Mouse (Mus musculus) thymus, postnatal 10 days (tissue): Measurements from ENCODE around the gene Adam15.

Experiments
- DNase-seq, 2 experiments: peaks; one replicate each; pipeline ENCODE4 v3.0.0; 2021; ENCODE audit warnings: low spot score in 2 of 2

The Adam15 gene

DNA sequence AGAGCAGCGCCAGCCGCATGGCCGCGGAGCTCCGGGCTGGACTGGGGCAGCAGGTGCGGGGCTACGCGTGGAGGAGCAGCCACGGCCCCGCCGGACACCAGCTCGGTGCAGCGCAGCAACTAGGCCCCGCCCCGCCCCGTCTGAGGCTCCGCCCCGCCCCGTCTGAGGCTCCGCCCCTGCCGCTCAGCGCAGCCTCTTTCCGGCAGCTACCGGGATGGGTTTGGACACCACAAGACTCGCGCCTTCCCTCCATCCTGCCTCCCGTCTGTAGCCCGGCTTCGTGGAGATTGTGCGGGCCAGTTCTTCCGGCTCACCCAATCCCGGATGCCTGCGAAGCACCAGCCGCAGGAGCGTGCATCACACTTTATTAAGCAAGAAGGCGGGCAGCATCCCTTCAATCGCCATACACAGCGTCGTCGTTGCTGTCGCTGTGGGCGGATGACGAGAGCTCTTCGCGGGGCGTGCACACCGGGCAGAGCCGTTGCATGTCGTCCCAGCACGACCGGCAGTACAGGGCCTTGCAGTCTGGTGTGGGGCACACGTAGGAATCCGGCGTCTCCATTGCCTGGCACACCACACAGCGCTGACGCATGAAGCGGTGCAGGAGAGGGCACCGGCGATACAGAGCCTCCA, at the start of gene Adam15:
Gene Adam15, minus strand, starts transcription at position 128 of the 633 bp plus-strand sequence.
- peak; percentile 67 to 82 for DNase-seq

DNA sequence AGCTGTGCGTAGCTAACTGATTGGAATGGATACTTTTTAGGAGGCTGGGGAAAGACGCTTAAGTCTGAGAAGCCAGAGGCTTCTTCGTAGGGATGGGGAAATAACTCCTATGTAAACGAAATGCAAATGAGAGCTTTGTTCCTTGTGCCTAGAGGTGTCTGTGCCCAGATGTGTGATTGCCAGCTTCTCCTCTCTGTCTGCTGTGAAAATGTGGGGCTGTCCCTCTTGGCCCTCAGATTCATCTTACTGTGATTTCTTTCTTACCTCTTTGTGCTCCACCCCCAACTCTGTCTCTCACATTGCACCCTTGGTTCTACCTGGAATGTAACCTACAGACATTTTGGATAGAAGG, 46.8 kb upstream of the Adam15 start:
- DNase-seq, result no peak

DNA sequence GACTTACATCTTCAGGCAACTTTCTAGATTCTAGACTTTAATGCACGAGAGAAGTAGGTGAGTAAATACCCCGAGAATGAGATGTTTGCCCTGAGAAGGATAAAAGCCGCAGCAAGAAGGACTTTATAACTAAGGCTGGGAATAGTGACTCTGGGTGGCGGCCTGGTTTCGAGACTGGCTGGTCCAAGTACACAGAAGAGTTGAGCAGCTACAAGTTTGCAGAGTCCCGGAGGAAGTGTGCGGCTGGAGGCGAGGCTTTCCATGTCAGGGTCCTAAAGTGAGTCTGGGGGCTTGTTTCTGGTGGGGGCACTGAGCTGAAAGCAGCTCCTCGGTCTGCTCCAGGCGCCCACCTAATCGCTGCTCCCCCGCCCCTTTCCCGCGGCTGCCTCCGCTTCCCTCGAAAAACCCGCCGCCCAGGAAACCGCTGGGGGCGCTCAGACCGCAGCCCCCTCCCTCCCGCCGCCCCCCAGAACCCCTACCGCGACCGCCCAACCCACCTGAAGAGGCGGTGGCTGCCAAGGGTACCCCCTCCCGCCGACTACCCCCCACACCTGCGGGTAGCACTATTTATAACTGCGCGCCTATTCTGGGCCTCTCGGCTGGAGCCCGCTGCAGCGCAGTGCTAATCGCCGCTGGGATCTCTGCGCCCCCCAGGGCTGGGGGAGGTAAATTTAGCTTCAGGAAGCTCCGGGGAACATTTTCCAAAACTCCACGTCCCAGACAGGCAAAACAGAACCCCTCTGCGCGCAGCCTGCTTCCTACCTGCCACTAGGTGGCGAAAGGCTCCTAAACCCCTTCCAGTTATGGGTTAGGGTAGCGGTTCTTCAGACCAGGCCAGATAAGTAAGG, 46.2 kb upstream of the Adam15 start:
- DNase-seq, result peak; percentile 70 to 78

DNA sequence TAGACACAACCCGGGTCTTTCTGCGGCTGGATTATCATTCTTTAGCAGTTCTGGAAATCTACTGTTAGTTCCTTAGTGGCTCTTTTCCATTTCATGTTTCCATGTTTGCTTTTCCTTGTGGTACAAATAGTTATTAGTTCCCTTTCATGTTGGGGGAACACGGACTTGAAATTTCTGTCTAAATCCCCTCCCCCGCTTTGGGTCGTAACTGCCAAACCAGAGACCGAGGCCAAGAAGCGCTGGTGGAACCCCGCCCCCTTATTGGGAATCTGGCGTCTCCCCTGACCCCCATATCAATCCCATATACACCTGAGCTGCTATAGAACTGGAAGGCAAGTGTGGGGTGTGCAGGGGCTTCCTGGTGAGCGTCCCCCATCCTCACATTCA, 45.6 kb upstream of the Adam15 start:
- DNase-seq, result no peak

DNA sequence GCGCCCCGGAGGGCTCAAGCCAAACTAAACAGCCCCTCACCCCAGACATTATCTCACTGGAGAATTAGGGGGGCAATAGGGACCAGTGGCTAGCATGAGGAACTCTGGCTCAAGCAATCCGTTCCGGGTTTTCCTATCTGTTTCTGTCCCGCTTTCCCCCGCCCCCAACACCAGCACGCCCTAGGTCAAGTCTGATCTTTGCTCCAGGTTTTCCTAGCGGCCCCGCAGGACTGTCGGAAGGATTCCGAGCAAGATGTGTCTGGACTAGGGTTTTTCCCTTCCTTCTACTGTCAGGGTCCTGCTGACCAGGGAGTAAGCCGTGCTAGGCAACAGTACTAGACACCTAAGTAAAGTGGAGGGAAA, 45.1 kb upstream of the Adam15 start:
- DNase-seq, result no peak

DNA sequence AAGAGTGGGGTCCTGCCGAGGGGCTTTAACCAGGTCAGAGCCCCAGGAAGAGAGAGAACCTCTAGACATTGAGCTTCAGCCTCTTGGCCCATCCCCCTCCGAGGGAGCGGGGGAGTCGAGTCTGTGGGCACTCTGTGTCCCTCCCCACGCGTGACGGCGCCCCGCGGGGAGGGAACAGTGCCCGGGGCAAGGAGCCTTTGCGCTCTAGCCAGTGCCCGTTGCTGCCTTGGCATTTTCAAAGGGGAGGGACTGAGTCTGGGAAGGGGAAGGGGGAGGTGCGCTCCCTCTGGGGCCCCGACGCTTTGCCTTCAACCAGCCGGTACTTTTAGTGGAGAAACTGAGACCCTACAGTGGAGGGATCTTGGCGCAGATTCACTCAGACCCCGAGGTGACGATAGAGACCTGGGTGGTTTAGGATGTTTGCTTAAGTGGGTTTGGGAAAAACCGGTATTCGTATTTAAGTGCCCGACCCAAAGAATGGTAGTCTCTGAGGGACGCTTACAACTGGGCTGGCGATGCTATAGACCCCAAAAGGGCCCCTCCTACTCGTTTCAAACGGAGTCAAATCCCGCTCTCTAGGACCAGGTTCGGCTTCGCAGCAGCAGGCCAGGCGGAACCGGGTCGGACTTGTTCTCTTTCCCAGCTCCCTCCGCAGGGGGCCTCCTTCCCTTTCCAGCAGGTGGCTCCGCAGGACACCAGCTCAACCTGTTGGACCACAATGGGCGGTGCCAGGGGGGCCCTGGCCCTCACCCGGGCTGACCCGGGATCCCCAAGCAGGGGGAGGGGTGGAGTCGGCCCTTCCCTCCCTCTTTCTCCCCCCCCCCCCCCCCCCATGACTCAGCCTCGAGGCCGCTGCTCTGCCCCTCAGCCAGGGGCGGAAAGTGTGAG, 44.5 kb upstream of the Adam15 start, which contains the start of gene Zbtb7b:
Gene Zbtb7b, minus strand, starts transcription at position 771 of the 888 bp plus-strand sequence.
- DNase-seq, result peak in 1 of 2 experiments; percentile 19

DNA sequence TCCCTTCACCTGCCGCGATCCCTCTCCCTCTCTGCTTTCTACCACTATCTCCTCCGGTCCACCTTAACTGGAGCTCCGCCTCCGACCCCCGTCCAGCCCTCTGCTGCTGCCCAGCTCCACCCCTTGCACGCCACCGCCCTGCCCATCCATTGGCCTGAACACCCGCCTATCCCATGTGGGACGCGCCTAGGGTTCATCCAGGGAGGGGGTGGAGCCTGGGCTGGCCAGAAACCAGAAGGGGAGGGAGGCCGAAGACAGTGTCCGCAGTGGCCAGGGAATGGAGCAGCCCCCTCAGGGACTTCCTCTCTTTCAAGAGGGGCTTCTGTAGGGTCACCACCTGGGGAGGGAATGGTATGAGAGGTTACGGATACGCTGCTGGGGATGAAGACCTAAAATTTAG, 43.8 kb upstream of the Adam15 start:
- peak in 1 of 2 experiments; percentile 66 for DNase-seq

DNA sequence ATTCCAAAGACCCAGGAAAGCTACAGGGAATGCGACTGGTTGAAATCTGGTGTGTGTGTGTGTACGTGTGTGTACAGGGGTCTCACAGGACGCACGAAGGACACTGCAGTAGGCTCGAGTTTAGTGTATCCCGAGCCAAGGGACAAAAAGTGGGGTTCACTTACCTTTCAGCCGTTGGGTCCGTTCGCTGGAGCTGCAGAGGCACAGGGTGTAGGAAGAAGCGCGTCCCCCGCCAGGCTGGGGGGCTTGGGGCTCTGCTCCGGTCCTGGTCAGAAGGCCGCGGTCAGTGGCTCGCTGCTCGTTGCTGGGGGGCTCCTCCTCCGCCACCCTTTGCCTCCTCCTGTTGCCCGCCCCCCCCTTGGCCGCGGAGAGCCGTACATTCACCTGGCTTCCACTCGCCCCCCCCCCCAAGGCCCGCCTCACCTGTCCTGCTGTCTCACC, 43.1 kb upstream of the Adam15 start:
- no peak for DNase-seq

DNA sequence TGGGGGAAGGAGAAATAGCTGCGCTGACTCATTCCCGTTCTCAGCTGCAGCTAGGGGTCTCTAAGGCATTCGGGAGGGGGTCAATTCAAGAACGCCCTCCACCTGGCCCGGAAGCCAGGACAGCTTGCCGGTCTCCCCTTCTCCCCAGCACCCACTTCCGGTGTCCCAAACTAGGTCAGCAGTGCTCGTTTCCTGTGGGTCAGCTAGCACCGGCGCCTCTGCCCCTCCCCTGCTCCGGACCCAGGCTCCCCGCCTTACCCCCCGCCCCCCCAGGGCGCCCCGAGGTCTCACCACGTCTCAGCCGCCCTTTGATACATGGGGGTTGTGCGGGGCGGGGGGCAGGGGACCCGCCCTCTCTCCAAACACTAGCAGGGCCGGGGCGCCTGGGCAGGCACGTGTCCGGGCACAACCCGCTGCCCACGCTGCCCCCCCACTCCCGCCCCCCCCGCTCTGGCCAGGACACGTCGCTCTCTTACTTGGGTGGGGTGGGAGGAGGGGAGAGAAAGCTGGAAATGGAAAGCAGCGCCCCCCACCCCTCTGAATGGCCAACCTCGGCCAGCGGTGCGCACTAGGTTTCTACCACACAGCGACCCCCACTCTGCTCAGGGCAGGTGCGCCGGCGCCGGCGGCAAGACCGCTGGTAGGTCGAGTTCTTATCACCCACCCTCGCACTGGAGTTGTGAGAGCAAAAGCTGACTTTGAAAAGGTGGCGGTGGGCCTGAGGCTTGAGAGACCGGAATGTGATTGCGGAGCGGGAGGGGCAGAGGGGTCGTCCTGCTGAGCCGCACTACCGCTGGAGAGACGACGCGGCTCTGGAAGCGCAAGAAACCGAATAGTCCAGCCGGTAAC, 42.1 kb upstream of the Adam15 start:
- no peak for DNase-seq

DNA sequence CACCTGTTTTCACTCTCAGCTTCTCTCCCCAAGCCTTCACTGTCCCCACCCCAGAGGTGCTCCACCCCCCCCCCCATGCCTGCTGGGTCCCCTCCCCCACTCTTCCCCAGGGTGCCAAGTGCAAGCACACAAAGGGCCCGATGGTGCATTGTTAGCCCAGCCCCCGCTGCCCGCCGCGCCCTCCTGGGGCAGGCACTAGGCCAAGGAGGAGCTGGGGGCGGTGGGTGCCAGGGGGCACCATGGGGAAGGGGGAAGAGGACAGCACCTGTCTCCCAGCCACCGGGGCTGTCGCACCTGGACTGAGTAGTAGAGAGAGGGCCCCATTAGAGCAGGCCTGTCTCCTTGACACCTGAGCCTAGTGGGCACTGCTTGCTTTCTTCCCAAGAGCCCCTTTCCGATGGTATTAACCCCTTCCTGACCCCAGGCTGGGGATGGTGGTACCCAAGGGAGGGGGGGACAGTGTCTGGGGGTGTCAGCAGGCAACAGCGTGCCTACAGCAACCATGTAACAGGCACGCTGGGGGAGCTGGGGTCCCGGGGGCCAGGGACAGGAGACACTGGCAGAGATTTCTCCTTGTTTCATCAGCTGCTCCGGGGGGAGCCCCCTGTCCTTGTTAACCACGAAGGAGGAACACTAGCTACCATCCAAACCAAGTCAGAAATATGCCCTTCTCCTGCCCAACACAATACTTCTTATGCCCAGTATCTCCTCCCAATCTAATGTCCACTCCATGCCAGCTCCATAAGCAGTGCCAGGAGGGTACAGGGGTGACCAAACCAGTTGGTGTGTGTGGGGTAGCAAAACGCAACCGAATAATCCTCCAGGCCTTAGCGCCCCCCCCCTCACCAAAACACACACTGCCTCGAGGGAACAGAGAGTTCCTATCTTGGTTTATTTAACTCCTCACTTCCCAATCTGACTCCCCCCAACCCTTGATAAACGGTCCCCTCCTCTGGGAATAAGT, 41.2 kb upstream of the Adam15 start:
- DNase-seq, result no peak

DNA sequence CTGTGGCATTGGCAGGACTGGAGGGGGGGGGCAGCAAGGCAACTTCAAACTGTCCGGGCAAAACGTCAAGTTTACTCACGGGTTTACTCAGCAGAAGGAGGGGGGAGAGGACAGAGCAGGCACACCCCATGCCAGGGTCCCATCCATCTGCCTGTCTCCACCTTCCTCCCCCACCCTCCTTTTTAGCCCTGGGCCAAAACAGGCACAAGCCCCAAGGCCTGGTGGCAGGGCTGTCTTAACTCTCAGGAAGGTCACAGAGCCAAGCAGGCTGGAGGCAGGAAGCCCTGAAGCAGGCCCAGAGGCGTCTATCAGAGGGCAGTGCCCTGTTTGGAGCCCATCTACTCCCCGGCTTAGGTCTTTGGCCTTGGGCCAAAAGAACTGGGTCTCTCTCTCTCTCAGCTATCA, 40.3 kb upstream of the Adam15 start:
- DNase-seq, result no peak

DNA sequence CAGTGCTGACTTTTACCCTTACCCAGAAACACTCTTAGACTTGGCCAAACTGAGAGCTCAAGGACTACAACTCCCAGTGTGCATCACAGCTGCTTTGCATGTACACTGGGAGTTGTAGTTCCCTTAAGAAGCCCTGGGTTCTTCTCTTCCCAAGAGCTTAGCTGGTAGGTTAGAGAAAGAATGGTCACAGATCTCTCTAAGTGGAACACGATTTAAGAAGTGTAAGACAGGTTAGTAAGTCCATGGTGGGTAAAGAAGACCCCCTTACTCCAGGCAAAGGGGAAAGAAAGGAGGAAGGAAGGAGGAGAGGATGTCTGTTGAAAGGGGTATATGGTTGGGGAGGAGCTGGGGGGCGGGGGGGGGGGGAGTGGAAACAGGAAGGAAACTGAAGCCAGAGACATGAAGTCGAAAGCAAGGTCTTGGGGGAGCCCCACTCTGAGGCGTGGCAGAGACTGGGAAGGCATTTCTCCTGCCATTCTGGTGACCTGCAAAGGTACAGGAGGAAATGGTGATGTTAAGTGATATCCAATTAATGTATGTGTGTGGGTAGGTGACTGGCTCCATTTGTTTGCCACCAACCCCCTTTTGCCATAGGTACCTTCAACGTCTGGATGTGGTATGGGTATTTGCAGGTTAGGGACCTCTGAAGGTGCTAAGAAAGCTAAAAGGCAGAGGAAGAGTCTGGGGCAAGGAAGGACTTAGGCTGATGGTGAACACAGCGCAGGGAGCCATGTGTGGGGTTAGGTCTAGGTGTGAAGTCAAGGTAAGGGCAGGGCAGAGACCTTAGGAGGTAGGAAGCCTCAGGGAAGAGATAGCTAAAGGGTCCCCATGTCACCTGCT, 39.3 kb upstream of the Adam15 start:
- no peak for DNase-seq

DNA sequence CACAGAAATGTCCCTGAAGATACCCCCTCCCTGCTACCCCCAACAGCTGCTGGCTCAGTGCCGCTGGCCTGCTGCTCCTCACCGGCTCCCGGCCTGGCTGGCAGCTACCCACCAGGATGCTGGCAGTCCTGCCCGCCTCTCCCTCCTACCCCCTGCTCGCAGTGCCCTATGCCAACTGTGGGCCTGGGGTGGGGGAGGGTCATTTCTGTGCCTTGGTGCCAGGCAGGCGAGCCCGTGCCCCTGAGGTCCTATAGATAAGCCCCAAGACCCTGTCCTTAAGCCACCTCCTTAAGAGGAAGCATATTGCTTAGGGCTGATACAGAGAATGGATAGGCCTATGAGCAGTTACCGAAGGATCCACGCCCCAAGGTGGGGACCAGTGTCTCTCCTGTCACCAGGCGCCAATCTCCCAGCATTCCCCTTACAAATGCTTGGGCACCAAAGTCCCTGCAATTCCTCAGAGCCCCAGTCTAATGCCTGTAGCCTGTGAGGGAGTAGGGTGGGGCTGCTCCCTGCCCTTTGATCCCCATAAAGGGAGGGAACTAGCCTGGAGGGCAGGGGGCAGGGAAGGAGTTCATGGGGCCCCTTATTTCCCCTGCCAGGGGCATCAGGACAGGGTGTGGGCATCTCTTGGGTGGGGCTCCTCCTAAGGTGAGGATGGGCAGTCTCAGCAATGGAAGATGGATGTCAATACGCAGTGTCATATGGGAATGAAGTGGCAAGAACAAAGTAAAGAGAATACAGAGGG, 38.5 kb upstream of the Adam15 start:
- DNase-seq, result no peak

DNA sequence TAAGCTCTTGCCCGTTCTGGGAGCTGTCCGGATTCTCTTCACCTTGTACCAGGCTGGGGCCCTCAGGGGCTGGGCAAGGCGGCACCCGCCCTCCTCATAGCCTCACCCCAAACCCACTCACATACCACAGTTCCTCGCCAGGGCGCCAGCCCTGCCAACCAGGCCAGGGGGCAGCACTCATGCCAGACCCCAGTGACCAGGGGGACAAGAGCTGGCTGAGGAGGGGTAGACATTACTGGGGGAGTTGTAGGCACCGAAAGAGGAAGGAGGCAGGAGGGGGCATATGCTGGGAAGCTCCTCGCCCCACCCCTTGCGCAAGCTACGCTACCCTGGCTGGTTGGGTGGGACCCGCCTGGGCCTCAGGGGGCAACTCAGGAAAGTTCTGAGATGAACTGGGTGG, 37.8 kb upstream of the Adam15 start:
- no peak for DNase-seq

DNA sequence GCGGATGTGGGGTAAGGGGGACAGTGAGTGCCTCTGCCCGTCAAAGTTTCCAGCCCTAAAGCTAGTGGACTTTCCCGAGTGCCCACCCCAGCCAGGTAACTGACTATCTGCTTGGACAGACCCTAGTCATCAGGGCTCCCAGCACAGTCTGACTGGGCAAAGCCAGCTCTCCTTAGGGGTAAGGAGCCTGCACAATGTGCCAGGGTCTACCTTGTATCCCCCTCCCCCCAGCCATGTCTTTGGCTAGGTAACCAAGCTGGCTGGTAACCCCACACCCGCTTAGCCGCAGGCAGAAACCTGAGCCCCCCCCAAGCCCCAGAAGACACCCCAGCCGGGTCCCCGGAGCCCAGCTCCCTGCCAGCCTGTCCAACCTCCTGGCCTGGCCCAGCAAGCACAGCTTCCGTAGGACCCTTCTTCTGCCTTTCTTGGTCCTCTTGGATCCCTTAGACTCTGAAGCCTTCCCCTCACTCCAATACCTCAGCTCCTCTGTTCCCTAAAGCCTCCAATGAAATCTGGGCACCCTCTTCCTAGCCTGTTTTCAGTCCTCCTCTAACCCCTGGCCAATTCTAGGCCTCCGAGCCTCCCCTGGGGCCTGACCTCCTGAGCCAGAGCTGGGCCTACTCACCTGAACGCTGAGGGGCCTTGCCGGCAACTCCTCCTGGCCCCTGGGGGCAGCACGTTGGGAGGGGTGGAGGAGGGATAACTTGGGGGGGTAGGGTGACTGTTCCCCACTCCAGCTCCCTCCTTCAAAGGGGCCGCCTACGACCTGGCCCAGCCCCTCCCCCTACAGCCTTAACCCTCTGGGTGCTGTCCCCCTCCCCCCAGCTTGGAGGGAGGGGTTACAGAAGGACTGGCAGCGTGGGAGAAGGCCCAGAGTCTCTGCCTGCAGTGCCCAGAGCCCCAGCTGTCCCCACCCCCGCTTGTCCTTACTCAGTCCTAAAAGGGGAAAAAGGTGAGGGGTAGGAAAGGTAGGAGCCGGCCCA, 36.9 kb upstream of the Adam15 start:
- DNase-seq, result no peak

DNA sequence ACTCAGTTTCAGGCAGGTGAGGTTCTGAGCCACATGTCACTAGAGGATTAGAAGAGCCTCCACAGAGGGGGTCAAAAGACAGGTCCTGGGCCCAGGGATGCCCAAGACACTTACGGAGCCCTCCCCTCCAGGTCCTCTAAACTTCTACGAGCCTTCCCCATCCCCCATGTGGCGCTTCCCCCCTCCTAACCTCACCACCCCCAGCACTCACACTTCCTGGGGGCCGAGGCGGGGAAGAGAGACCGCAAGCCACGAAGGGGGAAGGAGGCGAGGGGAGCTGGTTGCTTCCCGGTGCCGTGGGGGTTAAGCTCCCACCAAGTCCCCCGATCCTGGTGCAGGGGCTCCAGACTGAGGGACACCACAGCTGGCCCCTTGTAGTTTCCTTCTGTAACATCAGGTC, 35.7 kb upstream of the Adam15 start:
- DNase-seq, result peak in 1 of 2 experiments; percentile 56

DNA sequence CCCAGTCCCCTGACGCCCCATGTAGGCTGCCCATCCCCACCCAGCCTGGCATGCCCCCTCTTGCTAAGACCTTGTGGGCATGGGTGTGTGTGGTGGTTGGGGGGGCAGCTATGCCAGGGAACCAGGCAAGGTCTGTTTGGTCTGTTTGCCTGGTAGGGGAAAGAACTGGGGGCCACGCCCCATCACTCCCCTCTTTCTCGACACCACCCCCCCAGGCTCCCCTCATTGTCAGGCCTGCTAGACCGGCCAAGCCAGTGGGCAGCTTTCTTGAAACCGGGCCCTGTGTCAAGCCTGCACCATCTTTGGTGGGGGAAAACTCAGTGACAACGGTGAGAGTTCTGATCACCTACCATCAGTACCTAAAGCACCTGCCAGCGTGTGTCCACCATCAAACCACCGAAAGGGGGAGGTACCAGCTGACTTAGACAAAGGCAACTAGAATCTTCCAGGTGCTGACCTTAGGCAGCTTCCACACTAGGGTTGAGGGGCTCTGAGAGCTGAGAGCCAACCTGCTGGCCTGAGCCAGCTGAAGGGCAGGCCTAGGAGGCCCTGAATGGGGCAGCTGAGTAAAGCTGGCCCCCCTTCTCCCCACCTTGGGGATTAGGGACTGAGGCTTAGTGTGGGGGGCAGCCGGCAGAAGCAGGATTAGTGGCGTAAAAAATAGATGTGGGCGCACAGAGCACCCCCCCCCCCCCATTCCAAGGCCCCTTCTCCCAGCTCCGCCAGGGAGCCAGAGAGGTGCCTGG, 34.7 kb upstream of the Adam15 start:
- no peak for DNase-seq
